Mouse (Mus musculus): ENCODE measurements around the gene Noa1. TPM values are rescaled to one million over a fixed set of nuclear protein-coding genes. Genes with fewer than 3 reads are reported as not detected.

Gene Noa1
- total RNA-seq, 2 experiments from 2014 or later = 14.4 to 17.0 TPM

GRCm38 (mm10) chr5:77260141-77260540, 49.7 kb downstream of the Noa1 start:
- DNase-seq = no peak
- intact Hi-C loops (cut with DNase I) = no loop called here

- DNase-seq = no peak
- intact Hi-C loops (cut with DNase I) = no loop called here
These were observed 50.6 kb downstream of the Noa1 start for GRCm38 (mm10) chr5:77259315-77259714.

GRCm38 (mm10) chr5:77257603-77258002, 52.3 kb downstream of the Noa1 start:
- no peak for DNase-seq
- intact Hi-C loops (cut with DNase I) = no loop called here

GRCm38 (mm10) chr5:77254402-77254801, 55.5 kb downstream of the Noa1 start:
- intact Hi-C loops (cut with DNase I) = no loop called here
- no peak for DNase-seq

- intact Hi-C loops (cut with DNase I) = no loop called here
- DNase-seq = no peak
These were observed 56.7 kb downstream of the Noa1 start for GRCm38 (mm10) chr5:77253154-77253553.

- DNase-seq = no peak
- intact Hi-C loops (cut with DNase I) = no loop called here
These were observed 57.6 kb downstream of the Noa1 start for GRCm38 (mm10) chr5:77252115-77252827.

GRCm38 (mm10) chr5:77251656-77252055, 58.2 kb downstream of the Noa1 start:
- no peak for DNase-seq

GRCm38 (mm10) chr5:77250083-77250482, 59.8 kb downstream of the Noa1 start:
- DNase-seq = no peak
- intact Hi-C loops (cut with DNase I) = no loop called here

More at GRCm38 (mm10) chr5:77251656-77252055, 58.2 kb downstream of the Noa1 start:
- intact Hi-C loops (cut with DNase I) = no loop called here

- DNase-seq = peak in 1 of 2 experiments; percentile 31
- intact Hi-C loops (cut with DNase I) = no loop called here
These were observed 63.9 kb downstream of the Noa1 start for GRCm38 (mm10) chr5:77245787-77246671.

DNA sequence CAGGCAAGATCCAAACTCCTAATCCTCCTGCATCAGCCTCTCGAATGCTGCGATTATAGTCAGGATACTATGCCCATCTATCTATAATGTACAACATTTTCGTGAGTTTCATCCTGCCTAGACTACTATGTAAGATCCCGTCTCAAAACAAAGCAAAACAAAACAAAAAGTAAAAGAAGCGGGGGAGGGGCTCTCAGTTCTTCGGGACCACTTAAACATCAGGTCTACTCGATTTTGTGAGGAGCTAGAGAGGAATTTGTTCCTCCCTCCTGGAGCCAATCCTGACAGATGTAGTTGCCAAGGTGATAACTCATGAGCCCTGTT, 64.5 kb downstream of the Noa1 start:
- intact Hi-C loops (cut with DNase I) = no loop called here
- no peak for DNase-seq

GRCm38 (mm10) chr5:77244331-77244987, 65.4 kb downstream of the Noa1 start:
- intact Hi-C loops (cut with DNase I) = no loop called here
- no peak for DNase-seq

Small RNAs within 50 kb of the gene (microRNA-seq; reads per million reads assigned to microRNA genes)
- gene Mir5098 = 0 reads per million in 2 experiments

Other genes starting within 250 kb of the Noa1 start
- gene Hopx, start 195.0 kb downstream of the Noa1 start, total RNA-seq (2021) = 100 to 1,000 TPM; 498 to 553 TPM
- gene Spink2, start 98.6 kb downstream of the Noa1 start, total RNA-seq (2021) = under 1 TPM in 1 of 2 experiments, not detected in 1; 0.45 TPM
- gene Rest, start 44.6 kb downstream of the Noa1 start, total RNA-seq (2021) = 10 to 100 TPM; 22.6 to 27.8 TPM
- gene Polr2b, start 63 bp upstream of the Noa1 start, total RNA-seq (2021) = 10 to 100 TPM; 33.3 to 36.2 TPM
- 100 to 1,000 TPM; 435 to 466 TPM for gene Igfbp7, start 98.0 kb upstream of the Noa1 start, total RNA-seq (2021)